Mouse (Mus musculus): ENCODE data around the gene Sgca. TPM values are rescaled to one million over a fixed set of nuclear protein-coding genes. Genes with fewer than 3 reads are reported as not detected.

The Sgca gene
- total RNA-seq, 2 experiments from 2014 or later = 0.48 TPM; not detected in 1

DNA sequence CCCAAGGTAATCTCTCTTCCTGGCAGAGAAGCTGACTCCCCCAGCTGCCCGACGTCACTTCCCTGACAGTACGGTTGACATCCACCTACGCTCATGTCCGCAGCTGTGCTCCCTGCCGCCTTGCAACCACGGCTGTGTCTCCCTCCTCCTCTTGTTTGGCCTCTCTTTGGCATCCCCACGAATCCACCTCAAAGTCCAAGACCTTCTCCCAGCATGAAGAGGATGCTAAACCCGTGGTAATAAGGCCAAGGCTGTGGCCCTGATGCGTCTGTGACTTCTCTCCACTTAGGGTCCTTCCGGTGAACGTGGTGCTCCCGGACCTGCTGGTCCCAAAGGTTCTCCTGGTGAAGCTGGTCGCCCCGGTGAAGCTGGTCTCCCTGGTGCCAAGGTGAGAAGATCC is 33.1 kb downstream of the Sgca start:
- no peak for DNase-seq

DNA sequence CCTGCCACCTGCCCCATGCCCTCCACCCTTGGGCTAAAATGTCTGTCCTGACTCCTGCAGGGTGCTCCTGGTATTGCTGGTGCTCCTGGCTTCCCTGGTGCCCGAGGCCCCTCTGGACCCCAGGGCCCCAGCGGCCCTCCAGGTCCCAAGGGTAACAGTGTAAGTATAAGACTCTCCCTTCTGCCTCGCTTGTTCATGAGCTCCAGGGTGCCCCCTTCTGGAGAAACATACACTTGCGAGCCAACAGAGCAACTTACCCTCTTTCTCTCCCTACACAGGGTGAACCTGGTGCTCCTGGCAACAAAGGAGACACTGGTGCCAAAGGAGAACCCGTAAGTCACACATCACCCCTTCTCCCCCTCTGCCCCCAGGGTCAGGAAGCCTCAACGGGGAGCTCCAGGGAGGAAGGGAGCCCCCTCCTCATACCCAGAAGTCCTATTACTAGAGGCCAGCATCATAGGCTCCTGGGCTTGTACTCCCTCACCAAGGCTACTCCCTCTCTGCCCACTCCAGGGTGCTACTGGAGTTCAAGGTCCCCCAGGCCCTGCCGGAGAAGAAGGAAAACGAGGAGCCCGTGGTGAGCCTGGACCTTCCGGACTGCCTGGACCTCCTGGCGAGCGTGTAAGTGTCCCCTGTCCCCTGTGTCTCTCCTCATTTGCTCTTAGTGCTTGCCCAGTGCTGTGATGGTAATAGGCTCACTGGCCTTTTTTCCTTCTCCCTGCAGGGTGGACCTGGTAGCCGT is 33.7 kb downstream of the Sgca start:
- peak in 1 of 2 experiments; percentile 45 for DNase-seq

DNA sequence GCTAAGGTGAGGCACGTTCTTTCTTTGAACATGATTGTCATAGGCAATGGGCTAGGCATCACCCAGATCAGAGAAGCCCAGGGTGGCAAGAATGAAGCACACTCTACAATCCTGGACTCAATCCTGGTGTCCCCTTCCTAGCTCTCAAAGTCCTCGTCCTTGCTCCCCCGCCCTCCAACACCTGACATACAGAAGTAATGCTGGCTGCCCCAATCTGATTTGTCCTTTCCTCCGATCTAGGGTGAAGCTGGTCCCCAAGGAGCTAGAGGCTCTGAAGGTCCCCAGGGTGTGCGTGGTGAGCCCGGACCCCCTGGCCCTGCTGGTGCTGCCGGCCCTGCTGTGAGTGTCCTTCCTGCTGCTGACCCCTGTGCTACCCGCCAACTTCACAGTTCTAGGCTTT is 34.4 kb downstream of the Sgca start:
- DNase-seq = no peak

DNA sequence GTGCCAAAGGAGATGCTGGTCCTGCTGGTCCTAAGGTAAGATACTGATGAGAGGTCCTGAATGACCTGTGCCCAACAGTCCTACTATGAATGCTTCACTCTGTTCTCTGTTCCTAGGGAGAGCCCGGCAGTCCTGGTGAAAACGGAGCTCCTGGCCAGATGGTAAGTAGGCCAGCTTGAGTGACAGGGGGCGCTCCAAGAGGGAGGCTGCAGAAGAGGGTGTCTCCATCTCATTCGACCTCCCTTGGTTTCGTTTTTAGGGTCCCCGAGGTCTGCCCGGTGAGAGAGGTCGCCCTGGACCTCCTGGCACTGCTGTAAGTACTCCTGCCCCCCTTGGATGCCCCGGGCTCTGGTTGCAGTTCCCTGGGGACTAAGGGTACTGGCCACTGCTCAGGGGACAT is 35.0 kb downstream of the Sgca start:
- DNase-seq = no peak

DNA sequence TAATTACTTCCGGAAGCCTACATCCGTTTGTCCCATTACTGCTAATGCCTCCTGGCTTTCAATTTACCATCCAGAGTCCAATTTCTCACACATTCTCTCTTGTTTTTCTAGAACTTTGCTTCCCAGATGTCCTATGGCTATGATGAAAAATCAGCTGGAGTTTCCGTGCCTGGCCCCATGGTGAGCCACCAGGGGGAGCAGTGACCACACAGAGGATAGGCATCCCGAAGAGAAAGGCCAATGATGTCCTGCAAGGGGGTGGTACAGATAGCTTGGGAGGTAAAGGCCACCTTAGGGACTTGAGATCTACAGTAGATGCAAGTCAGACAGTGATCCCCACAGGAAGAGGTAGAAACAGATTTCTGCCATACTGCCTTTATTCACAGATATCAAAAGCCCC is 36.8 kb downstream of the Sgca start:
- peak; percentile 67 to 70 for DNase-seq

DNA sequence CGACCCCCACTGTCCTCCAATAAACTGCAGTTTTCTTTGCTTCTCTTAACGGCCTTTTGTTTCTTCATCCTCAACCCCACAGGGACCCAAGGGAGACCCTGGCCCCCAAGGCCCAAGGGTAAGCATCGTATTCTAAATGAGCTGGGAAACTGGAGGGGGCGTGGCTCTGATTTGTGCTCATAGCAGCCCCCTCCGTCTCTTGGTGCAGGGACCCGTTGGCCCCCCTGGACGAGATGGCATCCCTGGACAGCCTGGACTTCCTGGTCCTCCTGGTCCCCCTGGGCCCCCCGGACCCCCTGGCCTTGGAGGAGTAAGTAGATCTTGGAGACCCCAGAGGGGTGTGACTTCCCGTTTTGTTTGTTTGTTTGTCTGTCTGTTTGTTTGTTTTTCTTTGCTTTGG is 37.8 kb downstream of the Sgca start:
- DNase-seq = no peak

DNA sequence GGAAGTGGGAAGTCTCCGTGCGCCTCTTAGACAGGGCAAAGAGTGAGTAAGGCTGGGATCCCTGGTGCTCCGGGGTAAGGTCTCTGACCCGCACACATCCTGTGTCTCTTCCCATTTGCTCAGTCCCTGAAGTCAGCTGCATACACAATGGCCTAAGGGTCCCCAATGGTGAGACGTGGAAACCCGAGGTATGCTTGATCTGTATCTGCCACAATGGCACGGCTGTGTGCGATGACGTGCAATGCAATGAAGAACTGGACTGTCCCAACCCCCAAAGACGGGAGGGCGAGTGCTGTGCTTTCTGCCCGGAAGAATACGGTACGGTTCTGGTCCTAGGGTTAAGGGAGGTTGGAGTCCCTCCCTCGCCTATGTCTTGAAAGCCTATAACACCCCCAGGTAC is 38.3 kb downstream of the Sgca start:
- DNase-seq = no peak

DNA sequence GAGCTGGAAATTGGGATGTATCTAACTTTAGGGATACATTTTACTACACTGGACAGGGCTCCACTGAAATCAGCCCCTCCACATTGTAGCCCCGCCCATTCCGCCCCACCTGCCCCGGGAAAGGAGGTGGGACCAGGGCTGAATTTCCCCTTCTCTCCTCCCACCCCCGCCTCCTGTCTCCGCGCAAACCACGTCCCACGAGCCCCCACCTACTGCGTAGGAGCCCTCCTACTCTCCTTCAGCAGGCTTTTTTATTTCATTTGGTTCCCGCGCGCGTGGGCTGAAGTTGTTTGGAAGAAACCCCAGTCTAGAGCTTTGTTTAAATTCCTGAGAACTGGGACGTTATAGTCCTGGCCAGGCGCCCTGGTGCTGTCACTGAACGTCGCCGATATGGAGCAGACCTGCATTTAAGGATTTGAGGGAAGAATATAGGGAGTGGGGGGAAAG is 38.8 kb downstream of the Sgca start:
- DNase-seq = peak; percentile 31 to 38

DNA sequence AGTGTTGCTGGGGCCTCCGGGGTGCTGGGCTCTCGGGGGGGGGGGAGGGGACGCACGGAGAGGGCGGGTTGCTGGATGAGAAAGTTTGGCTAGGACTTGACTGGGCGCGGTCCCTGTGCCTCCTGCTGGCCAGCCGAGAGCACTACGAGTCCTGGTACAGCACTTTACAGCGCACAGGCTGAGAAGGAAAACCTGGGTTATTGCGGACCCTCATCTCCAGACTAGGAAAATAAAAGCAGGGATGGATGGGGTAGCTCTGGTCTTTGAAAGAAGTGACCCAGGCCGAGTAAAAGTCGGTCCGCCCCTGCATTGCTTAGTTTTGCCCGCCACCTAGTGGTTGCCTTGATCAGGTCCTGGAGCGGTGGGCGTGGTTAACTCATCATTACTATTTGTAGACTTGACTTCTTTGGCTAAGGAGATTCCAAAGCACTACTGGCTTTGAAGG is 39.3 kb downstream of the Sgca start:
- DNase-seq = peak; percentile 79 to 84

DNA sequence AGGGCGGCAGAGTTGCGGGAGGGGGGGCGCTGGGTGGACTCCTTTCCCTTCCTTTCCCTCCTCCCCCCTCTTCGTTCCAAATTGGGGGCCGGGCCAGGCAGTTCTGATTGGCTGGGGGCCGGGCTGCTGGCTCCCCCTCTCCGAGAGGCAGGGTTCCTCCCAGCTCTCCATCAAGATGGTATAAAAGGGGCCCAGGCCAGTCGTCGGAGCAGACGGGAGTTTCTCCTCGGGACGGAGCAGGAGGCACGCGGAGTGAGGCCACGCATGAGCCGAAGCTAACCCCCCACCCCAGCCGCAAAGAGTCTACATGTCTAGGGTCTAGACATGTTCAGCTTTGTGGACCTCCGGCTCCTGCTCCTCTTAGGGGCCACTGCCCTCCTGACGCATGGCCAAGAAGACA is 40.1 kb downstream of the Sgca start, which contains the start of gene Col1a1:
TSS of gene Col1a1 (plus strand) at position 180 of the 400 bp plus-strand sequence.
- DNase-seq = no peak

DNA sequence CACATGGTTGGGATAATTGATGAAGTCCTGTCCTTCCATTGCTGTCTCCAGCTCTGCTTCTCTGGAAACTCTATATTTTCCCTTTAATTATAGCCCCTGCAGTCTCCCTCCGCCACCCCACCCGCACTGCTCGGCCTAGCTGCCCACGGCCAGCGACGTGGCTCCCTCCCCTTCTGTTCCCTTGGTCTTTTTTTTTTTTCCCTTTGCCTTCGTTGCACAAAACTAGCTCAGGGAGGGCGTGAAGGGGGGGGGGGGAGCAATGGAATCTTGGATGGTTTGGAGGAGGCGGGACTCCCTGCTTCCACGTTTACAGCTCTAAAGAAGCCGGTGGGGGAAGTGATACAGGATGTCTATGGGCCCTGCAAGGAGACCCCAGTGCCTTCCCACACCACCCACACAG is 41.6 kb downstream of the Sgca start:
- no peak for DNase-seq

DNA sequence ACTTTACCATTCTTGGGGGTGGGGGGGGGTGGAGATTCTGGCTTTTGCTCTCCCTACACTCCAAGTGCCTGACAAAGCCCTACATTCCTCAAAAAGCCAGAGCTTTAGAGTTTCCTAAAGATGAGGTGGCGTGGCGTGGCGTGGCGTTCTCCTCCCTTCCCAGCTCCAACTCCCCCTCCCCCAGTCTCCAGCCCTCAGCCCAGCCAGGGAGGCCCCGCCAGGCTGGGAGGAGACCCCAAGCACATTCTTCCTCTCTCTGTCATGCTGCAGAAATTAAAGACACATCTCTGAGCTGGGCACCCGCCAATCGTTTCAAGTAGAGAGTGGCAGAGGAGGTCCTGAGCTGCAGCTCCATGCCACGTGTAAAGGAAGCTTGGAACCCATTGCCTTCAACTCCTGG is 42.5 kb downstream of the Sgca start:
- DNase-seq = no peak

DNA sequence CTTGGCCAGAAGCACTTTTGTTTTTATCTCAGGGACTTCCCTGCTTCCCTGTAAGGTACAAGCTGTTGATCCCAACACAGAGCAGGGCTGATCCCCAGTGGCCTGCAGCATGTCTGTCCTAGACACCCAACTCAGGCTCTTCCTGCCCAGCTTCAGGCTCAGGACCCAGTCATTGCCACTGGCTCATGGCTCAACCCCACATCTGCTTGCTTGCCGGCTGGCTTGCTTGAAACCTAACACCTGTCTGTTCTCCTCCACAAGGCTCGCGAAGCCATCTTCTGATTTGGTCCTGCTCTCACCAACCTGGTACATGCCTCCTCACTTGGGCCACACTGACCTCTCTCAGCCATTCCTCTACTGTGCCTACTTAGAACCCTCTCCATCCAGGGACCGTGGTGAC is 46.0 kb downstream of the Sgca start:
- DNase-seq = no peak

DNA sequence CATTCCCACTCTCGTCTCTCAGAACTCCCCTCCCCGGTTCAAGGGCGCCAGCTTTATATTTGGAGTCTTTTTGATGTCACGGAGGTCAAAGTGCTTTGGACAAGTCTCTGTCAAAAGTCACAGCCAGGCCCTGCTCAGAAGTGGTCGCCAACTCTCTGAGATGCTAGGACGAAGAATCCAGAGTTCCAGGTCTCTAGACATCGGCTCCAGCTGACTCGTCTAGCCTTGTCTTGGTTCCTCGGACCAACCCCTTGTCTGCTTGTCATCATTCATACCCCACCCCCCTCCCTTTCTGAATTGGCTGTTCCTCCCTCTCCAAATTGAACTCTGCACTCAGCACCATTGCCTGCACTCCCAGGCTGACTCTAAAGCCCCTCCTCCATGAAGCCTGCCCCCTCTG is 46.5 kb downstream of the Sgca start:
- DNase-seq = no peak

DNA sequence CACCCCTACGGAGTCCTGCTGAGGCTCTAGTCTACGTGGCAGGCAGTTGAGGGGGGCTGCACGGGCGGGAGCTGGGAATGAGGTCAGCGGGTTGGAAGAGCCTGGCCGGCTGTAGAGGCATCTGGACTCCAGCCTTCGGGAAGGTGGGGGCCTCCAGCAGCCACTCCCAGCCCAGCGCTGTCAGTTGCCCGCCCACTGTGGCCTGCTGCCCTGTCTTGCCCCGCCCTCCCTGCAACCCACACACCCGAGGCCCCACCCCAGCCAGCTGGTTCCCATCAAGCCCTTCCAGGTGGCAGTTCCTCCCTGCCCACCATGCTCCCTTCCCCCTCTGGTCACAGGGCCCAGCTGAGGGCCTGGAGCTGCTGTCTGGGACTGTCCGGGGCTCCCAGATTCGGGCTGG is 47.3 kb downstream of the Sgca start:
- no peak for DNase-seq

DNA sequence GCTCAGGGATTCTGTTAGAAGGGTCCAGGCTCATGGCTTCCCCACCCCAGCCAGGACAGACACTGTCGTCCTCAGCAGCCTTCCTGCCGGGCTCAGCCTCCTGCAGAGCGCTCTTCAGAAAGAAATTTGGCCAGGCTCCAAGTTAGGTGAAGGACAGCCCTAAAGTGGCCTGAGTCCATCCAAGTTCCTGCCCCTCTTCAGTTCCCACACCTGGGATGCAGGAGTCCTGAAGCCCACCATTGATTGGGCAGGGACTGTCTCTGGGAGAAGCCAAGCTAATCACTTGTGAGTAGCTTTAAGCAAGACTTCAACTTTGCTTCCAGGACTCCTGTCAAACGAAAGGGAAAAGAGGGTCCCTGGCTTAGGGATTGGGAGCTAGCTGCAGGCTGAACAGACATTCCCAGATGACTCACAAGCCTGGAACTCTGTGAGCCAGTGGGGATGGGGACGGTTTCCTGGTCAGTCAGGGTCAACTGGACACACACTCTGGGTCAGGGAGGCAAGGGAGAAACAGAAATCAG is 48.3 kb downstream of the Sgca start:
- DNase-seq = no peak

DNA sequence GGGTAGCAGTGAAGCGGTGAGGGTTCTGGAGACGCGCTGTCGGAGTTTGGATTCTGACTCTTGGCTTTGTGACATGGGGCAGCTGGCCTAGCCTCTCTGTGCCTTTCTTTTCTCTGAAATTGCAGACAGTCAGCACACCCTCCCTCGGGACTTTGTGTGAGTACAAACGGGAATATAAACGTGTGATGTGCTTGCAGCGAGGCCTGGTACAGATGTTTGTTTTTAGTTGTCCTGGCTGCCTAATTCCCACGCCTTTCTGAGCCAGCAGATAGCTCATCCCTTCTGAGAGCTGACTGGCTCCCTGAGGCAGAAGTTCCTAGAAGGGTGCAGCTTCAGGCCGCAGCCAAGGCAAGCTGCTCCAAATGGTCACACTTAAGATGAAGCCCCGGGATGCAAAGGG is 49.7 kb downstream of the Sgca start:
- DNase-seq = no peak

DNA sequence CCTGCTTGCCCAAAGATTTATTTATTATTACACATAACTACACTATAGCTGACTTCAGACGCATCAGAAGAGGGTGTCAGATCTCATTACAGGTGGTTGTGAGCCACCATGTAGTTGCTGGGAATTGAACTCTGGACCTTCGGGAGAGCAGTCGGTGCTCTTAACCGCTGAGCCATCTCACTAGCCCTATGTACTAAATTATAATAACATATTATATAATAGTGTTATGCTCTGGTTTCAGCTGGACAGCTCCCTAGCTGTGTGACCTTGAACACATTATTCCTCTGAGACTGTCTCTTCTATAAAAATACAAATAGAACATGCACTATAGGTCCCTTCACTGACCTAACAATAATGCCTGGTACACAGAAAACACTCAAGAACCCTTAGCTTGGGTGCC is 51.1 kb downstream of the Sgca start:
- no peak for DNase-seq

DNA sequence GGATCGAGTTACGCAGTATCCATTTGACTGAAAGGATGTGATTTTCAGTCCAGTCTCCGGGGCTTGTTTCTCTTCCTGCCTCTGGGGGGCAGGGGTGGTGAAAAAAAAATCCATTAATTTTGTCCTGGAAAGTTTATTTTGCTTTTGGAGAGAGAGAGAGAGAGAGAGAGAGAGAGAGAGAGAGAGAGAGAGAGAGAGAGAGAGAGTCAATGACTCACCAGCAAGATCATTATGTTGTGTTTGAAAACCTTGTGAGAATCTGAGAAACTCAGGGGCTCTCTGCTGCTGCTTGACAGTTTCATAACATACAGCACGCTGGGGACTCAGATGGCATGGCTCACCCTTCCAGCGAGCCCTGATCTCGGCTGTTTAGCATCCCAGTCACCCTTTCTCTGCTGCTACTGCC is 55.1 kb downstream of the Sgca start:
- DNase-seq = no peak

DNA sequence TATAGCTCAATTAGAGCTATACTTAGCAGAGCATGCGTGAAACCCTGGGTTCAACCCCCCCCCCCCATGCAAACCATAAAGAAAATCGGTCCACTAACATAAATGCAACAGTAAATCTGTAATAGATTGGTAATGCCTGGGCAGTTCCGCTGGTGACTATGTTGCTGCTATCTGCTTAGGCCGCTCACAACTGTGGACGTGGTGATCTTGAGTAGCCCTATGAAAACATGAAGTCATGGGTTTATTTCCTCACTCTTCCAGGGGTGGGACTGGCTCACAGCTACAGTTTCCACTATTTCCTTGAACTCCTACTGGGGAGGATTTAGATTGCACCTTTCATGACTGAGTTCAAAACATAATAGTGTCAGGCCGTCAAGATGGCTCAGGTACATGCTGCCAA is 58.4 kb downstream of the Sgca start:
- DNase-seq = no peak

DNA sequence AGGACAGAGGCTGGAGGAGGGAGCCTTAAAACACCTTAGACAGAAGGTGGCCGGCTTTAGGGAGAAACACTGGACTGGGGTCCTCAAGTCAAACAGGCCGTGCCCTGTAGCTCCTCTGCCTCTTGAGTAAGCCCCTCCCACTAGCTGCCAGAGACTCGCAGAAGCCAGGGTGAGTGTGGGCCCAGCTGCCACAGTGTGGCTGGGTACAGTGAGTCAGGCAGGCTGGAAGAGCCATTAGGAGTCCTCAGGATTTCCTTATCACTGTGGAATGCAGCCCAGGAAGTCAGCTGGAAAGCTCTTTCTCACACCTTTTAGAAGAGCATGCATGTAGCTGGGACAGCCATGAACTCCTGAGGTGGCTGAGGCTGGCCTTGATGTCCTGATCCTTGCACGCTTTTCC is 59.6 kb downstream of the Sgca start:
- DNase-seq = no peak

DNA sequence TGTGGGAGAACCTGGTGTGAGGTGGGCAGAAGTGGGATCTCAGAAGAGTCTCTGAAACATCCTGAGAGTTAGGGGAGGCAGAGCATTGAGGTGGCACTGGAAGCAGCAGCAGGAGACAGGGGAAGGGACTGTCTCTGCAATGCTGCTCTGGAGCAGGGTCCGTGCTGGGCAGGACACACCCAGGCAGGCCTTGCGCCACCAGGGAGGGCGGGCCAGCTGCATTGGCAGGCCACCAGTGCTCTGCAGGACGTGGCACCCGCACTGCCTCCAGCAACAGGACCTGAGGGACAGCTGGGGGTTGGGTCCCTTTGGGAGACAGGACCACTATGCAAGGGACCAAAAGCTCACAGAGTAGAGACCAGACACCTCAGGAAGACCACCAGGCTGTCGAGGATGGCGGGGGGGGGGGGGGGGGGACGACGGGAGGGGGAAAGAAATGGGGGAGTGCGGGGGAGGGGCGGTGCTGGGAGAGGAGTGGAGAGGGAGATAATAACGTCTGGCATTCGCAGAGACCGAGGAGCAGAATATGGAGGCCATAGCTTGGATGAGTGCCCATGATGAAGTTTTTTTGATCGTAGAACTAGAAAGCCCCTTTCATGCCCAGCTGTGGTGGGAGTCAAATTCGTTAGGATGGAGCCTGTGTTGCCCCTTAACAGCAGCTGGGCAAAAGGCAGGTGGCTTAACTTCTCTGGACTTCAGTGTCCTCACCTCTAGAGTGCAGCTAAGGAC is 60.3 kb downstream of the Sgca start:
- DNase-seq = peak in 1 of 2 experiments; percentile 26

DNA sequence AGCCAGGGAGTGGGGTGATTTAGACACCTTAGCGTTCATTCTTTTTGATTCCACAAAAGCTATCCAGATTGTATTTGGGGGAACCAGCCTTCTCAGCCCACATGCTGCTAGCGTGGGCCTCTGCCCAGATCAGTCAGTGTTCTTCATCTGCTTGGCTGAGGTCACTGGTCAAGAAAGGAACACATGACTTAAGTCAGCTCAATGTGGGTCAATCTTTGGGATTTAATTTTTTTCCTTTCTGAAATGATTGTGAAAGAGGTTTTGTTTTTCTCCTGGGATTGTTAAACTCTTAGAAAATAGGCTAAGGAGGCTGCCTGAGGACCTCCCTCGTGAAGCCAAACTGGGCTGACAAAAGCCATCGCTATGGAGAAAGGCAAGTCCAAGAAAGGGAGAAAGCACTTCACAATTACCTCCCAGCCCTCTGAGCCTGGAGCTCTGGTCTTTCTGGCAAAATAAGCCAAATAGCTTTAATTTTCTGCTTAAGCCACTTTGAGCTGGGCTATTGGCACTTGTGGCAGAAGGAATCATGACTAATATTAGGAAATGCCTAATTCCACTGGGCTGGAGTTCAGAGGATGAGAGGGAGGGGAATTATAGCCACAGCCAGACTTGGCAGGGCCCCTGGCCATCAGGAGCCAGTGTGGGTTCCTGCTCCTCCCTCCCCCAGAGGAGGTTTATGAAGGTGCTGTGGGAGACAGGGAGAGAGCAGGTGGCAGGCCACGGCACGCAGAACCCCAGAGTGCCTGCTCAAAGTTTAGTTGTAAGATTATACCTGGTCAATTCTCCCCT is 62.6 kb downstream of the Sgca start:
- DNase-seq = no peak
